Mouse (Mus musculus) T-helper 2 cell (primary cell): ENCODE data around the gene Olfr221.

Experiments
- in situ Hi-C: fragments of 300-600 bp; cut with MboI, MseI; formaldehyde crosslinking; loops from one replicate; pipeline ENCODE4 v1.15.1; 2025; ENCODE audit warnings: high pct_unique_total_duplicates

Olfr221 gene

DNA sequence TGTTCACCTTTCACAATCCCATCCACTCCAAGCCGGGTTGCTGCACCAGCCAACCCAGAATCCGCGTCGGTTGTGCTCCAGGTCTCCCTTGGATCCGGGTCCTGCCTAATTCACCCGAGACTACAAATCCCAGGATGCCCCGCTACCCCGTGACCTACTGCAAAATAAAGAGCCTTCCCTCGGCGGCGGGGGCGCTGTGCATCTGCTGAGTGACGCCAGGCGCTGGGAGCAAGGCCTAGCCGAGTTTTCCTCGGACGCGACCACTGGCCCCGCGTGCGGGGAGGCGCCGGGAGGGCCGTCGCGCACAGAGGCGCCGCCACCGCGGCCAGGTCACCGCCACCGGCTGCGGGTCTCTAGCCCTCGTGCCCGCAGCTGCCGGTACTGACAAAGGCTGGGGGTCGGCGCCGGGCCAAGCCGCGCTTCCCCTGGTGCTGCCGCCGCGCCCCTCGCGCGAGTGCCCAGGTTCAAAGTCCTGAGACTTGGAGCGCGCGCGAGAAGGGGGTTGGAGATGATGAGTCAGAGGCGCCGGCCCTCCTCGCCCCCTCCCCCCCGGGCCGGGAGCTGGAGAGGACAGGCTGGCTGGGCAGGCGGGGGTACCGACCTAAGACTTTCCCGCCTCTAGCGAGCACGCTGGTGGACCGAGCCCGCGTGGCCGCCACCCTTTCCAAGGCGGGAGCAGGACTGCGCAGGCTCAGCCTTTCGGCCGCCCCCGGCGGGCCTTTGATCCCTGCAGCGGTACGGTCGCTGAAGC lies 22.5 kb downstream of the Olfr221 start:
- in situ Hi-C loops, result no loop called here

DNA sequence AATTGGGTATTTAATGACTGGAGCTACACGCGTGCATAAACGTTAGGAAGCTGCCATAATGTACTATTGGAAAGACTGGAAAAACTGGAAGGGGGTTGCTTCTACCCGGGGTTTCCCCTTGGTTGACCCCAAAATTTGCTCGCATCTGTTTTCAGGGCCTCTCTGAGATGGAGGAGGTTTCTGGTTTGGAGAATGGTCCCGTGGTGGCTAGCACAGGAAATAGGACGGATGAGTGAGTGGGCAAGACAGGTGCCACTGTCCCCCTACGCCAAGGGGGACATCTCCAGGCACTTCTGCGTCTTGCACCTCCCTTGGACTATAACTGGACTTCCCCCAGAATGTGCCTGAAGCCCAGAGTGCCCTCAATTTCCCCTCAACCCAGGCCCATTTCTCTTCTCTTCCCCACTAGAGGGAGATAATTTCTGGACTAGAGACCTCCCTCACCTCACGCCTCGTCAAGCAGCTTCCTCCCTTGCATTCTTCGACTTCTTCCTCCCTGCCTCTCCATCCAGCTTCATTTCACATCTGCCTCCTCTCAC lies 23.1 kb downstream of the Olfr221 start:
- in situ Hi-C loops, result no loop called here

DNA sequence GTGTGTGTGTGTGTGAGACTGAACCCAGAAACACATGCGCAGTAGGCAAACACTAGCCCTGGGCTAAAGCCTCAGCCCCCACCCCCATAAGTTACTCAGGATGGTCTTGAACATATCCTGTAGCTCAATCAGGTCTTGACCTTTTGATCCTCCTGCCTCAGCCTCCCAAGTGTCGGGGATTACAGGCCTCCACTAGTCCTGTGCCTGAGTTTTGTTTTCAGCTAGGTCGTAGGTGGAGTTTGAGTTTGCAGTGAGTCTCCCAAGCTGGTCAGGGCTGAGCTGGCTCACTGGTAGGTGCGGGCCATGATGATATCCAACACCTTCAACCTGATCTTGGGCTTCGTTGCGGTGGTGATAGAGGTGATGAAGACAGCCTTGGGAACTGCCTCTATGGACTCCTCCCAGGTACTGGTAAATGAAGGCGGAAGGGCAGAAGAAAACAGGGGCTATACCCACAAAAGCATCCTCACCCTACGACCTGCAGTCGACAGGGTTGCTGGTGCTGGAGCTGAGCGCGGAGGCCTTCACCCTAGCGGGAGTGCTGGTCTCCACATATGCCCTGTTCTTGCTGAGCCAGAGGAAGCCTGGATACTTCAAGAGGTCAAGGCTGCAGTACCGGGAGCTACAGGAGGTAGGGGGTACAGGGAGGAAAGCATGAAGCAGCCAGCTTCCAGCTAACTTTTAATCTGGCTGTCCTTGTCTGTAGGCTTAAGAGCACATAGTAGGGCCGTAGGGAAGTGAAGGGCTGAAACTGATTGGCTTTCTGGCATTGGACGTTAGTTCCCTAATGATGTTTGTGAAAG lies 23.8 kb downstream of the Olfr221 start:
- in situ Hi-C loops, result no loop called here

DNA sequence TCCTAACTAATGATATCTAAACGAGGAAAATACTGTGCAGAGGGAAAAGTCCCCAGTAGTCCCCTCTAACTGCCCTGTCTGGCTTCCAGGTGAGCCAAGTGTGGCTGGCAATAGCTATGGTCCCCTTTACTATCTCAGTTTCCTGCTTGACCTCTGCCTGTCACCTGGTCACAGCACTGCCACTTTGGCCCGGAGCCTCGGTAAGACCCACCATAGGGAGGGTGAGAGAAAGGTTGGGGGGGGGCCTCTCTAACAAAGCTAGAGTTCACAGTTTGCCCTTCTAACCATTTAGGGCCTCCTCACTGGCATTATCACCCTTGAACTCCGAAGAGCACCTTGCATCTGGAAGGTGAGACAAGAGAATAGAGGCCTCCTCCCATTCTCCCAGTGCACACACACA lies 24.6 kb downstream of the Olfr221 start:
- in situ Hi-C loops, result no loop called here

DNA sequence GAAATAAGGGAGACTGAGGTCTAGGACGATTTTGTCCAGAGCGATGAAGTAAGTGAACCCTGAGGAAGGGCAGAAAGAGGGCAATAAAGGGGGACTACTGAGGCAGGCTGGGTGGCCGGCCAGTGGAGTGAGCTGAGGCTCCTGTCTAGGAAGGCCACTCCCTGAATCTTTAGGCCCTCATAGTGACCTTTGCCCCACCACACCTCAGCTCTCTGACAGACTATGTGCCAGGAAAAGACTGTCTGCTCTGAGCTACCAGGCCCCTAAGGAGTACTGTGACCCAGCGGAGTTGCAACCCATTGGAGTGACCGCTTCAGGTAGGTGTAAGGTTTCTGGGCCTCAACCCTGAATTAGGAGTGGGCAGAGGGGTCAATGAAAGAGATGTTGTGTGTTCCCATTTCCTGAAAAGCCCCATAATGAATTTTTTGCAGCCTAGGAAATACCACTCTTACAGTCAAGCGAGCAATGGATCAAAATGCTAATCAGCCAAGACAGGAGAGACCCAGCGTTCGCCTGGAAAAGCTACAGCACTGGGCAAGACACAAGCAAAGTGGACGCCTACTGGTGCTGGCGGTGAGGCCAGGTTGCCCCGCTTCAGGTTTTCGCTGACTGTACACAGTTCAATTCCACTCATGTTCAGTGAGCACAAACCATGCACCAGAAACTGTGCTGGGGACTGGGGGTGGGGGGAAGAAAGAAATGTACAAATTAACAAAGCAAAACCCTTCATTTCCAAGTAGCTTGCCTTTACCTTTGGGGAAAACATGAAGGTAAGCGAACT lies 25.4 kb downstream of the Olfr221 start:
- in situ Hi-C loops, result no loop called here

DNA sequence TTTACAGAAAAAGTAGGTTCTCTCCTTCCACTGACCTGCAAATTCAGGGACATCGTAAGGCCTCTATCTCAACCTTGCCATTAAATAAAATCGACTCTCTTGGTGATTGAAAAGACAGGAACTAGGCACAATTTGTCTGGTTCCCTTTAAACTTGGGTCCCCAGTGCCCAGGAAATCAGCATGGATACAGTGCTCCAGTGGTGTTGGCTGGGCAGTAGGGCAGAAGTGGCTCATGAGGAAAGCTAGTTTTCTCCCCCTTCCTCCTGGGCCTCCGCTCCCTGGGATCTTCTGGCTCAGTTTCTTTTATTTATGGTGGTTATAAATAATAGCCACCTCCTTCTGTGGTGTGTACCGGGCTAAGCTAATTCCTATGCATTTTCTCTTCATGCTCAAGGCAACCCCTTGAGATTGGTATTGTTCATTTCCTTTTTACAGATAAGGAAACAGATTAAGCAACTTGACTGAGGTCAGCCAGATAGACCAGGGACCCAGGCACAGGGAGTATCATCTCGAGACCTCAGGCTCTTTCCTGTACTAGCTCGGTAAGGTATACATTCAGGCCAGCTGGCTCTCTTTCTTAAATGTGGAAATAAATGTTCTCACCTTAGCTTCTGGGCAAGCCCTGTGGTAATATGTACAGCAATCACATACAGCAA lies 26.7 kb downstream of the Olfr221 start, which contains the start of gene Tmem253:
Tmem253 (plus strand) TSS at position 214 of the 656 bp plus-strand sequence.
- in situ Hi-C loops, result no loop called here

DNA sequence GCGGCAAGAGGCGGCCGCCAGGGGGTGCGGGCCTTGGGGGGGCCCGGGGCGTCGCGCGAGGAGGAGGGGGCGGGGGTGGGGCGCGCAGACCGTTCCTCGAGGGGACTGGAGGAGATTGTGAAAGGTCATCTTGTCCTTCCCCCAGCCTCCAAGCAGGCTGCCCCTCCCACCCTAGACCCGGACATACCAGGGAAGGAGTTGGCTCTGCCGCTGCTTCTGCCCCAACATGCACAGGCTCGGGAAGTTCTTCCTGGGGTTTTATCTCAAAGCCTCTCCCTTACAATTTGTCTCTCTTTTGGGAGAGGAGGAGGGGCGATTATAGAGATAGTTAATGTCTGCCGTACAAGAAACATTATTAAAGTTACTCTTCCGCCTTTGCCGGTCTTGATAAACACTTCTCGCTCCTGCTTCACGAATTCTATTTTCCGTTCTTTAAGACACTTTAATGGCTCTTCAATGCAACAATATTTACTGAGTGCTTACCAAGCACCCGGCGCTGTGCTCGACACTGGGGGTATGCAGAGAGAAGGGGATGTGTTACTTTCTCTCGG lies 27.4 kb downstream of the Olfr221 start:
- in situ Hi-C loops, result no loop called here

DNA sequence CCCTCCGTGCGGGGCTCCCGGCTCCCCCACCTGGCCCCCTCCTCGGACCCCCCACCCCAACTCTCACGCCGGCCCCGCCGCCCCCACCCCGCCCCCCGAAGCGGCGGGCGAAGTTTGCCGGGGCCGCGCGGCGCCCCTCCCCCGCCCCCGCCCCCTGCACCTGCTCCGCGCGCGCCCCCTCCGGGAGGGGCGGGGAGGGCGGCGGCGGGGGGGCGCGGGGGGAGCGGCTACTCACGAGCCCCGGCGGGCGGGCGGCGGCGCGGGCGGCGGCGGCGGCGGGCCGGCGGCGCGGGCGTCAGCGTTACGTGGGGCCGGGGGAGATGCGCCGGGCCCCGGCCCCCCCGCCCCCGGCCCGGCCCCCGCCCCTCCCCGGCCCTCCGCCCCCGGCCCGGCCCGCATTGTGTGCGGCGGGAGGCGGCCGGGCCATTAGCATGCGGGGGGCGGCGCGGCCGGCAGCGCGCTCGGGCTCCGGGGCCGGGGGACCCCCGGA lies 27.9 kb downstream of the Olfr221 start:
- in situ Hi-C loops, result no loop called here

DNA sequence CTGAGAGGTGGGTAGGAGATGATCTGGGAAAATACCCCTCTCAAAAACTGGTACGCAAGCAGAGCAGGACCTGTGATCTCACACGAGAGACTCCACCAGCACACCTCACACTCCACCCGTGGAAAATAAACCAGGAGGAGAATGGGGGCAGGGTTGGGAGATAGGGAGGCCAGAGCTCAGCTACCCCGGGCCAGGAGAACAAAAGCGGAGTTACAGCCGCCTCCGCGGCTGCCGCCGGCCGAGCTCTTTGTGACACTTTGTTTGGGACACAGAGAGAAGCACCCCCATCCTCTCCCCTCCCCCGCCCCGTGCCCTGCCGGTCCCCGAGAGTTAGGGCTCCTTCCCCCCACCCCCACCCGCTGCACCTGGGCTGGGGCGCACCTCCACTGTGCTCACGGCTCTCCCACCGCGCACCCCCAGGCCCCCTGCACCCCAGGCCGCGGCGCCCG lies 28.5 kb downstream of the Olfr221 start:
- in situ Hi-C loops, result no loop called here

DNA sequence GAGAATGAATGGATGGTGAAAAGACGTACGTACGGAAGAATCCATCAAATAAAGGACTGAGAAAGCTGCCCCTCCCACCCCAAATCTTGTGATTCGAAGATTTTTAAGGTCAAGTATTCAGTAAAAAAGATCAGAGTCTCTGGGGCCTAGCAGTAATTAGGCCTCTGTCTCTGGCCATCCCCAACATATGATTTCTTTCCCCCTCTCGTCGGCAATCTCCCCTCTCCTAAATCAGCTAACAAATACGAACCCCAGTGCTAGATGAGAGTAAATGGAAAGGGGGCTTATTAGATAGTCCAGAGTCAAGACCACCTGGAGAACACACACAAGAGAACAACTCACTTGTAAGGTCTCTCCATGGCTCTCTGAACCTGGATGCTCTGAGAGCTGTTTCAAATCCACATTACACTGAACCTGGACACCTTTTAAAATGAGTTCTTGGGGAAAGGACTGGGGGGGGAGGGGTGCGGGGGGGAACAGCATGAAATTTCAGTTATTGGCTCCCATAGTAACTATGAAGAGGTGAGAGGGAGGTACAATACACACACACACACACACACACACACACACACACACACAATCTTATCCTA lies 29.1 kb downstream of the Olfr221 start:
- in situ Hi-C loops, result no loop called here

DNA sequence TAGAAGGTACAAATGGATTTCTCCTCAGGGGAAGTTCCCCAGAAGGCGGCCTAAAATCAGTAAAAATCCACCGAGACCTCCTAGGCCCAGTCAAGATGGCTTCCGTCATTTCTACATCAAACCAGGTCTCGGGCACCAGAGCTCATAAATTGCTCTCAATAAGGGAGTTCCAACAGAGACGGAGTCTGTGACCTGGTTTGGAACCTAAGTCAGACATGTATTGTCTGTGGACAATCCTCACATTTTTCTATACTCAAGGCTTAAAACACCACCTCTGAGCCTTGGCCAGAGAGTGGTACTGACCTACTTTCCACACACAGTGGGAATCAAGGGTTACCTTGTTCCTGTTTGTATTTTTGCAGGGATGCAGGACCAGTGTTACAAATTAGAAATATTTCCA lies 29.7 kb downstream of the Olfr221 start:
- in situ Hi-C loops, result no loop called here

DNA sequence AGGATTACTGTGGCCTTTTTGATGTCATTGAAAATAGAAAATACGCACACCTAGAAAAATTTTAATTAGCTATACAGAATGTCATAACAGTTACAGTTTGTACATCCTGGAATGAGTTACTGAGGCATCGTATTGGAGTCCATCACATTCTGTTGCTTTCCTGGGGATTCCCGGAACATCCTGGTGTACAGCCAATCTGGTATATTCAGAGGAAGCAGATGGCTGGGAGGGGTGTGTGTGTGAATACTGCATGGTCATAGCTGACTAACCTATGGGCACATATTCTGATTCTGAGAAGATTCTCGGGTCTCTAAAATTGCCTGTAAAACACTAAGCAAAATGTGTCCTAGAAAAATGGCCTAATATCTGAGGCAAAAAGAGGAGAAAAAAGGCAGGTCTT lies 30.2 kb downstream of the Olfr221 start:
- in situ Hi-C loops, result no loop called here

DNA sequence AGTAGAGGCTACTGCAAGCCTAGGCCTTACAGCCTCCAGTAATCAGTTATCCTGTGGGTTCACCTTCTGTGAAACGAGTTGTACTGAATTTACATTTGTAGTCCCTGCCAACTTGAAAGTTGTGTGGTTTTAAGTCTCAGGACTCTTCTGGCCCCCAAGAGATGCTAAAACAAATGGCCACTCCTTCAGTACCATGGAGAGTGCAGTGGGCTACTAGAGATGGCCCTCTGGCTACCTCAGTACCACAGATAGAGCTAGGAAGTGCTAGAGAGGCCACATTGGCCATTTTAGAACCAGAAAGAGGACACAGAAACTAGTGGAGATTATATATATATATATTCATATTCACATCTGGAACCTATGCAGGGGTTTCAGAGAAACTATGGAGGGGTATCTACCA lies 30.6 kb downstream of the Olfr221 start:
- in situ Hi-C loops, result no loop called here

DNA sequence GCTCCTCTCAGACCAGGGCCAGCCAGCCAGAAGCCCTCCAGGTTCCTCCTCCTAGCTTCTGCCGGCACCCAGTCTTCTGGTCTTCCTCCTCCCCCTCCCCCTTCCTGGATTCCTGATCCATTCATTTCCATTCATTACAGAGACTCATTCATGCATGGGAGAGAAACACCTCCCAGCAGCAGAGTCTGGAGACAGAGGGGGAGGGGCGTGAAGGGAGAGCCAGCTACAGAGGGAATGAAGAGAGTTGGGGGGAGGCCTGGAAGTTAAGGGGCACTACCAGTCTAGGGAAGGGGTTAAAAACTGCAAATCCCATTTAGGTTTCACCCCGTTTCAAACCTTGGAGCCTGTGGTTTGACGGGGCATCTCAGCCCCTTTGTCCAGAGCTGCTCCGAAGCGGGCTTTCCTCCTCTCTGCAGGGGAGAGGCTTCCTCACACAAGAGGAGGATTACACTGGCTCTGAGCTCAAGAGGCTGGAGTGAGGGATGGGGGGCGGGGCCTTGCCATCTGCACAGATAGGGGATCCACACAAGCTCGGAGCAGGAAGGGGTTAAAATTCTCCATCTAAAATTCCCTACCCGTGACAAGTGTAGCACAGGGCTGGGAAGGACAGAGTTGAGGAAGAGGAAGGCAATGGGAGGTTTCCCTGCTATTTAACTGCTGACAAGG lies 31.7 kb downstream of the Olfr221 start:
- in situ Hi-C loops, result no loop called here

DNA sequence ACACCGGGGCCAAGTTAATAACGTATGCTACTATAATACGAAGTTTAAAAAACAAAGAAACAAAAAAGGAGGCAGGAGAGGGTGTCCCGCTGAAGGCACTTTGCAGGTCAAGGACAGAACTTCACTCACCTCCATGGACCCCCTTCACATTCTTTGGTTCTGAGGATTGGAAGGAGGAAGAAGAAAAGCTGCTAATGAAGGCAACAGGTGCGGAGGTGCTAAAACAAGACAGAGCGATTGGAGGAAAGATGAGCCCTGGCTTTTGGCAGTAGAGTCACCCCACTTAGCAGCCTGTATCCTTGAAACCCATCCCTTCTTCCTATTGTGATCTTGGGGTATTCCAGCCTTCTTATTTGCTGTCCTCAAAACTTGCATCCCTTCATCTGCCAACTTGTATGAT lies 32.4 kb downstream of the Olfr221 start:
- in situ Hi-C loops, result loop anchor here (5.0 kb wide), 1 partner anchor 103 kb away; no protein-coding TSS in a partner anchor

DNA sequence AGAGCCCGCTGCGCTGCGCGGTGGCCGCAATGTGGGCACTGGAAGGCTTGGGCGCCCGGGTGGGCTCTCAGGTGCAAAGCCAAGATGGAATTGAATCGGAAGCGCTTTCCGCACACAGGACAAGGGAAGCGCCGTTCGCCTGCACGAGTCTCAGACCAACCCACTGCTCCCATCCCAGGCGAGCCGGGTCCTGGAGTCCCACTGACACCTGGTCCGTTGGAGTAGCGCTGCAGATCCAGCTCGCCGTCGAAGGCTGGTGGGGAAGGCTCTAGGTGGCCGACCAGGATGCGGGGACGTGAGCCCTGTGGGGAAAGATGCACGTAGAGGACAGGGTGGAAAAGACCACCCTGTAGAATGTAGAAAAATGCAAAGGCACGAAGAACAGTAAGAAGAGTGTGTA lies 32.9 kb downstream of the Olfr221 start:
- in situ Hi-C loops, result loop anchor here (5.0 kb wide), 1 partner anchor 102 kb away; no protein-coding TSS in a partner anchor

DNA sequence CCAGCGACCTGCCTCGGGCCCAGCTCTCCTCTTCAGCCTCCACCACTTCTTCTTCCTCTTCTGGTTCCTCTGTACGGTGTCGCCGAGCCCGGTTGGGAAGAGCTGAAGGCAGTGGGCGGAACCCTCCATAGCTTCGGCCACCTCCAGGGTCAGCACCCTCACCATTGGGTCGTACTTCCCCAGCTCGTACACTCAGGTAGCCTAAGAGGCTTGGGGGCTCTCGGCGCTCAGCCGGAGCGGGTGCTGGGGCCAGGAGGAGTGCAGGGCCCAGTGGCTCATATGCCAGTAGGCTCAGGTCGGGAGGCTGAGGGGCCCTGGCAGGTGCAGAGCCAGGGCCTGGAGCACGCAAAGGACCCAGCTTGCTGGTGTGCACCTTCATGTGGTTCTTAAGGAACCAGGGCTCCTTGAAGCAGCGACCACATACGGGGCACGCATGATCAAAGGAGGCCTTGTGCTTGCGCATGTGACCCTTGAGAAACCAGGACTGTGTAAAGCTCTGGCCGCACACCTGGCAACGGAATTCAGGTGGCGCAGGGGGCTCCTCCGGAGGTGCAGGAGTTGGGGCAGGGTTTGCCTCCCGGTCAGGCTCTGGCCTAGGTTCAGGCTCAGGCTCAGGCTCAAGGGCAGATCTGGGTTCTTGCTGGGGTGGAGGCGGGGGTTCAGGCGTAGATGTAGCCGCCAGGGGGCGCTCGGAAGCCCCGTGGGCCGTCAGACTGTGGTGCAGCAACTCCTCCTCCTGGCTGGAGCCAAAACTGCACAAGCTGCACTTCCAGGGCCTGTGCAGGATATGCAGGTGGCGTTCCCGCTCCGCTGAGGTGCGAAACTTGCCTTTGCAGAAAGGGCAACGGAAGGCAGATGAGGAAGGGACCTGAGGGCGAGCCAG lies 33.7 kb downstream of the Olfr221 start:
- in situ Hi-C loops, result loop anchor here (5.0 kb wide), 1 partner anchor 101 kb away; no protein-coding TSS in a partner anchor

DNA sequence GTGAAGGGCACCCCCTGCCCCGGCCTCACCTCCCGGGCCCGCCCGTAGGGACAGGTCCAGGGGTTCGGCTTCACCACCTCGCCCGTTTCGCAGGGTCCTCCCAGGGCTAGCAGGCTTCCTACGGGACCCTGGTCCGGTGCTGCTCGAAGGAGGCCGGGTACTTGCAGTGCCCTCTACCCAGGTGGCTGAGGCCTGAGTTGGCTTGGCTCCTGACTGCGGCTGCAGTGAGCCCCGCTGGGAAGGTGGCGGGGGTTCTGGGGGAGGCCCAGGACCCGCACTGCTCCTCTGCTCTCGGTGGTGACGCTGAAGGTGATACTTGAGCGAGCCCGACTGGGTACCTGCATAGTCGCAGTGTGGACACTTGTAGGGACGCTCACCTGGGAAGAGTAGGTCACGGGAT lies 35.5 kb downstream of the Olfr221 start:
- in situ Hi-C loops, result loop anchor here (5.0 kb wide), 1 partner anchor 99 kb away; no protein-coding TSS in a partner anchor

DNA sequence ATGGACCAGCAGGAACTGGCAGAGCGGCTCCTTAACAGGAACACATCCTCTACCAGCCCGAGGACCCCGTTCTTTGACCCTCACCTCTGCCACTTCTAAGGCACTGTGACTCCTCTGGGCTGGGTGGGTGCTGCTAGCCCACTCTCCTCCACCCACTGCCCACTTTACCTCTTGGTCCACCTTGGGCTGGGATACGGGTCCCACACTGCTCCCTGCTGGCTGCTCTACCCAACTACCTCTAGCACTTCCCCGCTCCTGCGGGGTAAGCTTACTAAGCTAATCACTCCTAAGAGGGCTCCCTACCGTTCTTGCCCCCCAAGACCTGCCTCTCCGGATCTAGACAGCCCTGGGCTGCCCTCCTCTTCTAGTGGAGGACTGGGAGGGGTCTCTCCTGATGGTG lies 36.0 kb downstream of the Olfr221 start:
- in situ Hi-C loops, result loop anchor here (5.0 kb wide), 1 partner anchor 99 kb away; no protein-coding TSS in a partner anchor
